8 mouse cellular contexts compared by ENCODE assay signal in genomic region chr5:110835959-110836358, GRCm38 (mm10). TPM values are rescaled to one million over a fixed set of nuclear protein-coding genes. Genes with fewer than 3 reads are reported as not detected.
DNase-seq lines count a peak whose midpoint lies in the region; ATAC-seq and TF ChIP-seq lines count a peak whose summit lies in the region.

No protein-coding gene starts in this region.

- ATAC-seq in lung, embryonic 14.5 days (ENCODE audit: insufficient read depth), result no peak

- WGBS in lung, embryonic 14.5 days, result 18% methylated on average over 3 of the region's 3 CpGs

- no peaks in the 10 kb centered on the region for H3K27me3 ChIP-seq in lung, embryonic 14.5 days (ENCODE audit: insufficient read depth, low read length)

- H3K9me3 ChIP-seq in lung, embryonic 14.5 days (ENCODE audit: low read depth, low read length), result no peaks in the 10 kb centered on the region

- H3K27ac ChIP-seq in lung, embryonic 14.5 days (ENCODE audit: low read depth), result peak overlapping the region; percentile 27; the same call in 1 of the 2 replicates

- DNase-seq in cerebellum, adult 11 months, result peak; percentile 14
- DNase-seq in cerebellum, adult 9-10 months, result no peak
- DNase-seq in thymus, adult 18-20 months, result peak; percentile 9 to 12
- DNase-seq in thymus, postnatal 0 days (ENCODE audit: low spot score), result no peak
- DNase-seq in gastrocnemius, postnatal 10 days, result peak; percentile 48
- DNase-seq in kidney, postnatal 4 days, result peak; percentile 71 to 75
- peak; percentile 69 for DNase-seq in lung, embryonic 14.5 days
- DNase-seq in spleen, postnatal 14 days (ENCODE audit: low spot score in 2 of 2), result peak; percentile 57 to 60

- H3K4me2 ChIP-seq in lung, embryonic 14.5 days, result no peak overlapping the region

- H3K4me3 ChIP-seq in lung, embryonic 14.5 days (ENCODE audit: low read depth, low read length), result no peak overlapping the region

- TF ChIP-seq CTCF in lung, embryonic 14.5 days (IDR thresholded peaks at IDR 0.05; ENCODE audit: low read depth), result peak; percentile 69

- peaks cover 5% of the 10 kb centered on the region; the same call in 1 of the 2 replicates for H3K36me3 ChIP-seq in lung, embryonic 14.5 days (ENCODE audit: insufficient read depth)

- H3K4me1 ChIP-seq in lung, embryonic 14.5 days (ENCODE audit: insufficient read depth), result no peaks in the 10 kb centered on the region

- no peak overlapping the region for H3K9ac ChIP-seq in lung, embryonic 14.5 days

RNA-seq across cellular contexts. Expression of gene Hscb, which starts 3.6 kb away (rescaled TPM):
- 43.2 and 48.3 TPM in 2 replicates for polyA plus RNA-seq in thymus, postnatal 0 days (2015; fragmentation: Nextera tagmentation; extraction: Ambion mirVana)
- 10 to 100 TPM; 12.0 to 12.8 TPM for total RNA-seq in gastrocnemius, postnatal 10 days (2021)
- 25.6 and 28.1 TPM in 2 replicates for polyA plus RNA-seq in lung, embryonic 14.5 days (2014; fragmentation: Nextera tagmentation; extraction: Ambion mirVana)

RNA-seq across cellular contexts. Expression of gene Chek2, which starts 3.8 kb away (rescaled TPM):
- 16.1 and 19.6 TPM in 2 replicates for polyA plus RNA-seq in thymus, postnatal 0 days (2015; fragmentation: Nextera tagmentation; extraction: Ambion mirVana)
- total RNA-seq in gastrocnemius, postnatal 10 days (2021), result 1 to 10 TPM; 3.8 to 5.0 TPM
- polyA plus RNA-seq in lung, embryonic 14.5 days (2014; fragmentation: Nextera tagmentation; extraction: Ambion mirVana), result 32.0 and 33.8 TPM in 2 replicates

RNA-seq across cellular contexts. Expression of gene Ulk1, which starts 26.1 kb away (rescaled TPM):
- 9.7 and 12.3 TPM in 2 replicates for polyA plus RNA-seq in thymus, postnatal 0 days (2015; fragmentation: Nextera tagmentation; extraction: Ambion mirVana)
- 10 to 100 TPM; 26.2 to 34.1 TPM for total RNA-seq in gastrocnemius, postnatal 10 days (2021)
- polyA plus RNA-seq in lung, embryonic 14.5 days (2014; fragmentation: Nextera tagmentation; extraction: Ambion mirVana), result 35.1 and 39.2 TPM in 2 replicates

RNA-seq across cellular contexts. Expression of gene Ttc28, which starts 43.6 kb away (rescaled TPM):
- 1.7 and 2.3 TPM in 2 replicates for polyA plus RNA-seq in thymus, postnatal 0 days (2015; fragmentation: Nextera tagmentation; extraction: Ambion mirVana)
- total RNA-seq in gastrocnemius, postnatal 10 days (2021), result 10 to 100 TPM; 24.5 to 25.2 TPM
- 15.2 and 15.3 TPM in 2 replicates for polyA plus RNA-seq in lung, embryonic 14.5 days (2014; fragmentation: Nextera tagmentation; extraction: Ambion mirVana)

RNA-seq across cellular contexts. Expression of gene Pus1, which starts 55.5 kb away (rescaled TPM):
- polyA plus RNA-seq in thymus, postnatal 0 days (2015; fragmentation: Nextera tagmentation; extraction: Ambion mirVana), result 34.6 and 37.8 TPM in 2 replicates
- total RNA-seq in gastrocnemius, postnatal 10 days (2021), result 10 to 100 TPM; 14.1 to 15.9 TPM
- polyA plus RNA-seq in lung, embryonic 14.5 days (2014; fragmentation: Nextera tagmentation; extraction: Ambion mirVana), result 20.6 and 22.4 TPM in 2 replicates

Comparison
In these comparisons a context has a peak if more than half of its experiments do, and no peak if none do; other contexts are left out.
1. DNase-seq: peak in cerebellum, adult 11 months (single experiment), thymus, adult 18-20 months (2 of 2), gastrocnemius, postnatal 10 days (single experiment), kidney, postnatal 4 days (2 of 2), lung, embryonic 14.5 days (single experiment) and spleen, postnatal 14 days (2 of 2); none in cerebellum, adult 9-10 months (single experiment) and thymus, postnatal 0 days (single experiment).